Mouse (Mus musculus) erythroblast, embryonic 14.5 days (primary cell): ENCODE measurements at regions not wholly inside any gene's neighbourhood (a gene's known extent, or its start where the extent isn't known, plus 50 kb on each side); places are given as distances from the start of the nearest gene placed in this dataset.

ENCODE experiments used
- GATA1 ChIP-seq: IDR thresholded peaks from 2 replicates; pipeline ENCODE4 v1.6.1; 2012; ENCODE audit warnings: low read length, inconsistent platforms, mixed read lengths
- TAL1 ChIP-seq: IDR thresholded peaks from 3 replicates; pipeline ENCODE4 v1.6.1; 2012; ENCODE audit warnings: low read length, inconsistent platforms, mixed read lengths

GRCm38 (mm10) chr10:66914288-66914975 is 181.5 kb upstream of the Jmjd1c start:
- TF ChIP-seq GATA1 (no peak), TAL1 (no peak)
